Mouse (Mus musculus) heart, postnatal 0 days (tissue): Measurements from ENCODE around the gene Rbm20. TPM values are rescaled to one million over a fixed set of nuclear protein-coding genes. Genes with fewer than 3 reads are reported as not detected.
A peak's percentile ranks its signal among the peaks of the same experiment; 100 is the strongest.

Experiments
- ATAC-seq: fragments of 200-750 bp; cut with Nextera tagmentation; 2 replicates; pipeline ENCODE4 v1.8.0; 2017; ENCODE audit warnings: low read depth, moderate number of reproducible peaks, moderate library complexity; ENCODE audit not compliant: insufficient read depth
- DNase-seq: peaks from one replicate; pipeline ENCODE4 v3.0.0-alpha.2; 2016; ENCODE audit warnings: low spot score
- H3K27ac ChIP-seq: fragments of 300-500 bp; sonication (generic); 2 replicates; pipeline ENCODE4 v1.5.1; 2014; ENCODE audit warnings: low read depth, mild to moderate bottlenecking
- H3K27me3 ChIP-seq: fragments of 300-500 bp; sonication (generic); 2 replicates; pipeline ENCODE4 v1.6.1; 2014; ENCODE audit warnings: low read length, mixed read lengths; ENCODE audit not compliant: control insufficient read depth, insufficient read depth
- H3K36me3 ChIP-seq: fragments of 300-500 bp; sonication (generic); replicated peaks from 2 replicates; pipeline ENCODE4 v1.6.1; 2014; ENCODE audit warnings: low read length, mixed read lengths; ENCODE audit not compliant: control insufficient read depth, insufficient read depth
- H3K4me1 ChIP-seq: fragments of 300-500 bp; sonication (generic); 2 replicates; pipeline ENCODE4 v1.6.1; 2014; ENCODE audit warnings: antibody characterized with exemption; ENCODE audit not compliant: control insufficient read depth, insufficient read depth
- H3K4me2 ChIP-seq: fragments of 300-500 bp; sonication (generic); 2 replicates; pipeline ENCODE4 v1.6.1; 2014; ENCODE audit warnings: low read depth, mild to moderate bottlenecking, low read length, moderate library complexity
- H3K4me3 ChIP-seq: fragments of 300-500 bp; sonication (generic); 2 replicates; pipeline ENCODE4 v1.5.1; 2014; ENCODE audit warnings: low read depth, low read length
- H3K9ac ChIP-seq: fragments of 300-500 bp; sonication (generic); replicated peaks from 2 replicates; pipeline ENCODE4 v1.6.1; 2014; ENCODE audit warnings: low read depth, low read length, mixed read lengths
- H3K9me3 ChIP-seq: fragments of 300-500 bp; sonication (generic); replicated peaks from 2 replicates; pipeline ENCODE4 v1.6.1; 2016; ENCODE audit warnings: low read length; ENCODE audit not compliant: control insufficient read depth
- CTCF ChIP-seq: IDR thresholded peaks from 2 replicates; pipeline ENCODE4 v1.5.1; 2016; ENCODE audit warnings: antibody characterized with exemption, control low read depth, low read depth
- EP300 ChIP-seq: IDR thresholded peaks from 2 replicates; pipeline ENCODE4 v1.6.1; 2016; ENCODE audit warnings: antibody characterized with exemption, low read depth
- WGBS: fragments of 180-500 bp; shearing (Covaris S2); extraction: QIAGEN DNeasy Blood & Tissue Kit; methylation state at CpG from one replicate; pipeline ENCODE4 v1.1.7; 2014; 5-methylcytosine and 5-hydroxymethylcytosine counted together
- polyA plus RNA-seq: library from polyadenylated mRNA; unstranded; fragments of >200 nt; fragmentation: Nextera tagmentation; extraction: Ambion mirVana; gene quantifications from 2 replicates; pipeline ENCODE4 v1.2.1, GENCODE M21; 2015
- total RNA-seq: library from RNA; depleted of rRNA; stranded (reverse); fragments of >200 nt; gene quantifications from 2 replicates; pipeline ENCODE4 v1.2.3, GENCODE M21; 2014; ENCODE audit warnings: low replicate concordance

Gene Rbm20
- total and polyA plus RNA-seq, 2 experiments from 2014 or later, result 65.2 to 340 TPM

DNA sequence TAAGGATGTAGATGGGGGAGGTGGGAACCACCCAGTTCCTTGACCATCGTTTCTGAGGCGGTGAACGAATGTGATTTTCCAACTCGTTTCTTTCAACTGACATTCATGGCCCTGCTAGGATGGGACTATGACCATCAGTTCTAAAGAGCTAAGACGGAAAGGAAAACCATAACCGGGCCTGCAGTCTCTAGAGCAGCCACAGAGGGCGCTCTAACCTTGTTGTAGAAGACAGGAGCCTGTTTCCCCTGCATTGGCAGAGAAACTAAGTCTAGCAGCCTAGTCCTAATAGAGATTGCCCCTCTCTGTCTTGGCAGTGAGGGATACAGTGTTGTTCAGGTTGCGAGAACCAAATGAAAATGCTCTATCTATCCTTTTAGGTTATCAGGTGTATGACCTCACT, 164.8 kb downstream of the Rbm20 start:
- no peaks in the 10 kb centered on the region for H3K9me3 ChIP-seq

DNA sequence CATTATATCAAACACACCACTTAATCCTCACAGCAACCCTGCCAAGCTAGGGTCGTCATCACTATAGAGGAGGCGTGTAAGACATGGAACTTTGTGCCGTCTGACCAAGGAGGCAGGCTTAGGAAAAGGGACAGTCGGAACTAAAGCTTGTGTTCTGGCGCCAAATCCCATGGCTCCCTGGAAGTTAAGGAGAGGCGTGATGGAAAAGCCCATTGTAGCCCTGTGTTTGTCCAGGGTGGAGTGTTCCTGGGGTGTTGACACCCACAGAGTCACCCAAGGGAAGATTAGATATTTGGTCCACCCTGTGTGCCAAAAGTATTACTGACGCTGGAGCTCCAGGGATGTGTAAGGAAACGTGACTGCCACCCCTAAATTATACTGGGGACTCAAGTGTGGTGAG, 166.9 kb downstream of the Rbm20 start:
- Histone ChIP-seq H3K36me3 (peaks cover 65% of the 10 kb centered on the region), H3K9me3 (no peaks in the 10 kb centered on the region), H3K4me3 (no peak overlapping the region), H3K27me3 (no peaks in the 10 kb centered on the region), H3K4me1 (peaks cover 12% of the 10 kb centered on the region), H3K9ac (no peak overlapping the region), H3K27ac (0 out of 2 replicates have a peak overlapping the region, but pooled peaks have one; percentile 36), H3K4me2 (no peak overlapping the region)
- WGBS, result 37% methylated on average over 8 of the region's 8 CpGs
- TF ChIP-seq CTCF (no peak), EP300 (0 out of 2 replicates have a peak, but pooled peaks have one; percentile 4)
- DNase-seq (peak; percentile 69), ATAC-seq (peak; percentile 49)

More for the DNA sequence above, 164.8 kb downstream of the Rbm20 start:
- 70% methylated on average over 8 of the region's 8 CpGs for WGBS
- H3K4me3 ChIP-seq, result no peak overlapping the region
- no peak overlapping the region for H3K4me2 ChIP-seq
- no peak overlapping the region for H3K27ac ChIP-seq
- H3K27me3 ChIP-seq, result no peaks in the 10 kb centered on the region
- no peak for DNase-seq
- peaks cover 80% of the 10 kb centered on the region for H3K36me3 ChIP-seq
- H3K4me1 ChIP-seq, result peaks cover 7% of the 10 kb centered on the region; the same call in 1 of the 2 replicates
- no peak for TF ChIP-seq EP300
- peak; percentile 40; the same call in 1 of the 2 replicates for TF ChIP-seq CTCF
- ATAC-seq, result no peak
- H3K9ac ChIP-seq, result no peak overlapping the region

DNA sequence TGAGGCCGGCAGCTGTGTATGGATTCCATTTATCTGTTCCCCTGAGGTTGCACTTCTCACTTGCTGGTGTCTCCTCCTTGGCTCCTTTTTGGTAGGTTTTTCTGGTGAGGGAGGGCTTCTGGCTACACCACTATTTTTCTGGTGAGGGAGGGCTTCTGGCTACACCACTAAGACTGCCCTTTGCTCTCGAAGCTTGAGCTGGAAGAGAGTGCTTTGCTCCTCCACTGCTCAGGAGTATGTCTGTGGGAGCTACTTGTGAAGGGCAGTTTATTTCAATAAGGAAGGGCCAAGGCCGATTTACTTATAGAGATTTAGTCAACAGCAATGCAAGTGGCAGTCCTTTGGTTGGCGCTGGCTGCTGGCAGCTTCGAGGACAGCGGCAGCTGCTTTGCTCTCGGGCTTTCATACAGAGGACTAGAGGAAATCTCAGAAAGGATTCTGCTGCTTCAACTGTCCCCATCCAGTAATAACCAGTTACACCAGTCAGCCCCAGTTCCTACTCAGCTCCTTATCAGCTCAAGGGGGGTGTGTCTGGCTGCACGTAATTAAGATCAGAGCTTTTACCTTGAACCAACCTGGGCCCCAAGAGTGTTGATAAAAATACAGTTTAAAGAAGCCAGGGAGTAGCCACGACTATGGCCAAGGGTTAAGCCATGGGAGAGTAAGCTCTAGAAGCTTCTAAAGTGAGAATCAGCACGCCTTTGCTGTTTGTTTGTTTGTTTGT, 171.3 kb downstream of the Rbm20 start:
- DNase-seq (no peak), ATAC-seq (no peak)
- TF ChIP-seq CTCF (no peak), EP300 (no peak)
- H3K9ac ChIP-seq, result no peak overlapping the region
- no peak overlapping the region for H3K4me3 ChIP-seq
- no peaks in the 10 kb centered on the region for H3K9me3 ChIP-seq
- WGBS, result 74% methylated on average over 10 of the region's 10 CpGs
- H3K36me3 ChIP-seq, result peaks cover 48% of the 10 kb centered on the region
- H3K4me1 ChIP-seq, result peaks cover 15% of the 10 kb centered on the region
- H3K27me3 ChIP-seq, result no peaks in the 10 kb centered on the region
- no peak overlapping the region for H3K4me2 ChIP-seq
- peak overlapping the region; percentile 46; the same call in 1 of the 2 replicates for H3K27ac ChIP-seq

DNA sequence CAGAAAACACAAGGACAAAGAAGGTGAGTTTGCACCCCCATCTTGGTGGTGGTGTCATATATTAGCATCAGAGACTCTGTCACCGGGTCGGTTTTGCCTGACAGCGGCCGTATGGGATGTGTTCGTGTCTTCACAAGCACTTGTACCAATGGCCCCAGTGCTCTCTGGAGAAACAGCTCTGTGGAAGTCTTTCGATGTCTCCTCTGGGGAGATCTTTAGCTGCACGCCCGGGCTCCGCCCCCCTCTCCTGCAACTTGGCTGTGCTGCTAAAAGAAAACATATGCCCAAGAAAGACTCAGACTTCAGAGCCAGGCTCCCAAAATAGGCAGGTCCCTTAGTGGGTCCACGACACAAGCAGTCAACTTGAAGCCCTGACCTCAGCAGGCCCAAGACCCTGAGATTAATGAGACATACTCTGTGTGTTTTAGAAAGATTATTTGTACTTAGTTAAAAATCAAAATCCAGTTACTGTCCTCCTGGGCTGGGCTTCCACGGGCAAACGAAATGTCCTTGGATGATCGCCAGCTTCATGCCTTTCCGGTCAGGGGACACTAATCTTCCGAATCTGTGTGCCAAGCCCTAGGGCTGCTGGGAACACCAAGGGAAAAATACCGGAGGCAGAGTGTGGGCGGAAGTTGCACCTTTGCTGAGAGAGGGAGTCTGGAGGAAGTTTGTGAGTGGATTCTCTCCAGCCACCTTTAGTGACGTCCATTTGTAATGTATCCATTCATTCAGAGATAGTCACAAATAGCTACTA, 173.2 kb downstream of the Rbm20 start:
- Histone ChIP-seq H3K9me3 (no peaks in the 10 kb centered on the region), H3K9ac (no peak overlapping the region), H3K4me3 (no peak overlapping the region), H3K4me2 (no peak overlapping the region; the same call in 1 of the 2 replicates), H3K36me3 (peaks cover 48% of the 10 kb centered on the region), H3K4me1 (peaks cover 15% of the 10 kb centered on the region), H3K27me3 (no peaks in the 10 kb centered on the region), H3K27ac (peak overlapping the region; percentile 83)
- WGBS, result 20% methylated on average over 18 of the region's 18 CpGs
- TF ChIP-seq CTCF (no peak), EP300 (peak; percentile 31; the same call in 1 of the 2 replicates)
- peak; percentile 81 for DNase-seq
- ATAC-seq, result peak; percentile 63

DNA sequence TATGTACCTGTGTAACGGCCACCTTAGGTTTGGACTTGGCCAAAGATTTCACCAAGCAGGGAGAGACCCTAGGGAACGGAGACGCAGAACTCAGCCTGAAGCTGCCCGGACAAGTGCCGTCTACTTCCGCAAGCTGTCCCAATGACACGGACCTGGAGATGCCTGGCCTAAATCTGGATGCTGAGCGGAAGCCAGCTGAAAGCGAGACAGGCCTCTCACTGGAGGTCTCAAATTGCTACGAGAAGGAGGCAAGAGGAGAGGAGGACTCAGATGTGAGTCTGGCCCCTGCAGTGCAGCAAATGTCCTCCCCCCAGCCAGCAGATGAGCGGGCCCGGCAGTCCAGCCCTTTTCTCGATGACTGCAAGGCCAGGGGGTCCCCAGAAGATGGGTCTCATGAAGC, 174.2 kb downstream of the Rbm20 start:
- H3K4me2 ChIP-seq, result no peak overlapping the region
- H3K4me3 ChIP-seq, result no peak overlapping the region
- H3K4me1 ChIP-seq, result peaks cover 14% of the 10 kb centered on the region
- WGBS, result 78% methylated on average over 13 of the region's 13 CpGs
- H3K9me3 ChIP-seq, result no peaks in the 10 kb centered on the region
- H3K9ac ChIP-seq, result no peak overlapping the region
- no peak for DNase-seq
- 0 out of 2 replicates have a peak overlapping the region, but pooled peaks have one; percentile 83 for H3K27ac ChIP-seq
- H3K27me3 ChIP-seq, result no peaks in the 10 kb centered on the region
- ATAC-seq, result no peak
- no peak for TF ChIP-seq CTCF
- no peak for TF ChIP-seq EP300
- peaks cover 46% of the 10 kb centered on the region for H3K36me3 ChIP-seq
